Mouse (Mus musculus): ENCODE data around the gene Emx2.

DNA sequence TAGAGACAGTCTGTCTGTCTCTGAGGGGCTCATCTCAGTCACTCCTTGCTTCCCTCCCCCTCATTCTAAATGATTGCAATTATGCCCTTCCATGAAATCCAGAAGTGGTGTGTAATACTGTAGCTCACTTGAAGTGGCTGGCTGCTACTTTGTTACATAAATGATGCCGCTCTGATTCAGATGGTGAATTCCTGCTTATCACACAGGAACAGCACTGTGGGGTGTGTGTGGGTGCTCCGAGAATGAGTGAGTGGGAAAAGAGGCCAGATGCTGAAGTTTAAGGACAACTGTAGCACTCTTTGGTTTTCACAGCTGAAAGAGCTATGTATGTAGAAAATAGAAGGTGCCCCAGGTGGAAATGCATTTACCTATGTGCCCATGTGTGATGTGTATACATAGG lies 14.7 kb downstream of the Emx2 start:
- TF ChIP-seq CTCF (conservative IDR thresholded peaks at IDR 0.05; ENCODE audit: insufficient read depth, insufficient read length, low read depth, low read length) (no peak), POLR2A (IDR thresholded peaks at IDR 0.05; ENCODE audit: low read depth, low read length) (no peak)
